Mouse (Mus musculus) natural killer cell, adult 2 months (primary cell): ENCODE data around the gene Drd1.
A peak's percentile ranks its signal among the peaks of the same experiment; 100 is the strongest.

Source experiments
- DNase-seq, 2 experiments: peaks; one replicate each; pipeline ENCODE4 v3.0.0; 2022; ENCODE audit warnings: low spot score in 2 of 2

Gene Drd1

DNA sequence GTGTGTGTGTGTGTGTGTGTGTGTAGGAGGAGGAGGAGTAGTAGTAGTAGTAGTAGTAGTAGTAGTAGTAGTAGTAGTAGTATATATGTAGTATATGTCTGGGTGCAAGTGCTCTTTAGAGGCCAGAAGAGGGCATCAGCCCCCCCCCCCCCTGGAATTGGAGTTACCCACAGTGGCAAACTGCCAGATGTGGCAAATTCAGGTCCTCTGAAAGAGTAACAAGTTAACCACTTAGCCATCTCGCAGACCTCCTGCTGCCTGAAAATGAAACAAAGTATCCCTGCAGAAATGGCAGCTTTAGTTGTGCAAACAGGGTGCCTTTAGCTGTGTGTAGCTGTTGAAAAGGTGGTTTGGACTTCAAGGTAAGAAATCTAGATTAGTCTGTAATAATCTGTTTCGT is 18.0 kb upstream of the Drd1 start:
- peak; percentile 37 to 63 for DNase-seq

DNA sequence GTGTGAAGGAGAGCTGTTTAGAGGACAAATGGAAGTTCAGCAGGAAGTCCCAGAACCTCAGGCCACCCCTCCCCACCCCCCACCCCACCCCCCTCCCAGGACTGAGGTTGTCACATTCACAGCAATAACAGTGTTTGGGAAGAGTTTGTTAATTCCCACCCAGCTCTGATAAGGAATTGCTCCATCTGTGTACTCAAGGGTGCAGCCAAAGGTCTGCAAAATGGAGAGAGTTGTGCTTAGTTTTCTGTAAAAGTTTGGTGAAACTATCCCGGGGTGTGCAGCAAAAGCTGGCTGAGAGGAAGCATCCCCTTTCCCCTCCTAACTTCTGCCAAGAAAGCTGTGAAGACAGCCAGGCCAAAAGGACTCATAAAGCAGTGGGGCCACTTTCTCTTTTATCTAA is 17.6 kb upstream of the Drd1 start:
- DNase-seq, result no peak

GRCm38 (mm10) chr13:54072526-54073057 is 17.1 kb upstream of the Drd1 start:
- no peak for DNase-seq

- DNase-seq, result peak; percentile 54 to 72
Observed at GRCm38 (mm10) chr13:54071606-54072331, 16.3 kb upstream of the Drd1 start, which contains the start of gene Sfxn1. TSS of gene Sfxn1 (plus strand) at chr13:54071869.

- DNase-seq, result no peak
Observed at GRCm38 (mm10) chr13:54071011-54071410, 15.5 kb upstream of the Drd1 start.

DNA sequence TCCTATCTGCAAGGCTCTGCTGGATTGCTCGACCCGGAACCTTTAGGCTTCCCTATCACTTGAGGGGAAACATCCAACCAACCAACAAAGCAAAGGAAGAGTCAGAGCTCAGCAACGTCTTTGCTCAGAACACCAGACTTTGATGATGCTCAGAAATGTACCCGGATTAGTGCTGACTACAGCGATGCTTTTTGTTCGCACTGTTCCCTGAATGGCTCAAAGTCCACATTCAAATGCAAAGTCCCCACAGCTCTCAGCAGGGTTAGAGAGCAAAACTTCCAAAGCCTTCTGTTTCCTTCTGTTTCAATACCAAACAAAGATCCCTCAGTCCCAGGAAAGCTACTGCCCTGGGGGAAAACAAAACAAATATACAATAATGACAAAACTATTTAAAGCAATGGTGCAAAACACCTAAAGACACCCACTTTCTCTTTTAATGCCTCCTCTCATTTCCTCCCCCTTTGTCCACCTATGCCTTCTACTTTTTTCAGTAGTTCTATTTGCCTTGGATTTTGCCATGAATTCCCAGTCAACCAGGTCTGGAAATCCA is 12.2 kb upstream of the Drd1 start:
- no peak for DNase-seq

GRCm38 (mm10) chr13:54066081-54066746 is 10.7 kb upstream of the Drd1 start:
- no peak for DNase-seq

GRCm38 (mm10) chr13:54063292-54063691 is 7.8 kb upstream of the Drd1 start:
- no peak for DNase-seq

DNA sequence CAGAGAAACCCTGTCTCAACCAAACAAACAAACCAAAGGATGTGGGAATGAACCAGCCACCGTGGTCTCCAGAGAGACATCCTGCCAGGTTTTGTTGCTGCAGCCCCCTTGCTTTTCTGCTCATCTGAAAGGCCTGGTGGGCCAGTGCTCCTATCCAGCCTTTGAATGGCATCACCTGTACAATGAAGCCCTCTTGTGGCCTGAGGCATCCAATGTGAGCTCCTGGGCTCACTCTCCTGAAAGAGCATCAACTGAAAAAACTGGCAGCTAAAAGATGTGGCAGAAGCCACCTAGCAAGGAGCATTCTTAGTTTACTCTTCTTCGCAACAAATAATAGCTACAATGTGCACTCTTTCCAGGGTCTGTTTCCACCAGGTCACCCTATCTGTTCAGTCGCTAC is 6.6 kb upstream of the Drd1 start:
- no peak for DNase-seq

DNA sequence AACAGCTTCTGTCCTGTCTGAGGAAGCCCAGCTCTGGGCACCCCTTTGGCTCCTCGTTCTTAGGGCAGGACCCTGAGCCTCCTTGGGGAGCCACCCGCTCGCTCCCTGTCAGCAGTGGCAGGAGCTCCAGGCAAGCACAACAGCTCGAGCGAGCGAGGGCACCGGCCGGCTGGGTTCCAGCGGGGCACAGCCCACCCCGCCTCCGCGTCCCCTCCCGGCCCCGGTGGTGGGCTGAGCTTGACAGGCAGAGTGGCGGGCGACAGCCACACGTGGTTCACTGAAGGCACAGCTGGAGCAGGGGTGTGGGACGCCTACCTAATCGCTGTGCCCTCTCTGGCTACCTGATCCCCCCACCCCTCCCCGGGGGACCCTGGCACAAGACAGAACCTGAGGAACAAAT is 543 bp downstream of the Drd1 start:
- peak in 1 of 2 experiments; percentile 16 for DNase-seq

- DNase-seq, result no peak
Observed at GRCm38 (mm10) chr13:54051641-54052040, 3.9 kb downstream of the Drd1 start.

DNA sequence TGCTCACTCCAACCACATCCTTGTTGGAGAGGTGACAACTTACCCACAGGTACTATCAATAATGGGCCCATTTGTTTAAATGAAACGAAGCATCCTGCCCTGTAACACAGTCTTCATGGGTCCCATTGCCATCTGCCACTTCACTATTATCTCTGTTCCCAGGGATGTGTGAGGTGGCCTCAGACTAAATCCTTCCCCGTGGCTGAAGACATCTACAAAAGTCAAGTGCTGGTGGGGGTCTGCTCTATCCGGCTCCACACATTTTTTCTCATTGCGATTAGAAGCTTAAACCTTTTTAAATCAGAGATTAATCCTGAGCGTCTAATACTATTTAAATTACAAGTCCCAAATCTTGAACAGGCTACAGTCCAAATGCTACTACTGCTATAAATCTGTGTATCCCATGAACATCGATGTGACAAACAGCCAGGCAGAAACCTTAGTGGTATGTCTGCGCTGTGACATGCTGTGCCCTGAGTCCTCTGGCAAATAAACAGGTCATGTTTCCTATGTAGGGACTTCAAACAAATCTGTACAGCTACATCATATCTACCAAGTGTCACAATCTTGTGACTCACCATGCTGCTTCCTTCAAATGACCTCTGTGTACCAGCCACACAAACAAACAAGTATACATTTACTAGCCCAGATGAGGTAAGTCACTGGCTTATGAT is 6.7 kb downstream of the Drd1 start:
- no peak for DNase-seq

GRCm38 (mm10) chr13:54040256-54040655 is 15.2 kb downstream of the Drd1 start:
- DNase-seq, result no peak

DNA sequence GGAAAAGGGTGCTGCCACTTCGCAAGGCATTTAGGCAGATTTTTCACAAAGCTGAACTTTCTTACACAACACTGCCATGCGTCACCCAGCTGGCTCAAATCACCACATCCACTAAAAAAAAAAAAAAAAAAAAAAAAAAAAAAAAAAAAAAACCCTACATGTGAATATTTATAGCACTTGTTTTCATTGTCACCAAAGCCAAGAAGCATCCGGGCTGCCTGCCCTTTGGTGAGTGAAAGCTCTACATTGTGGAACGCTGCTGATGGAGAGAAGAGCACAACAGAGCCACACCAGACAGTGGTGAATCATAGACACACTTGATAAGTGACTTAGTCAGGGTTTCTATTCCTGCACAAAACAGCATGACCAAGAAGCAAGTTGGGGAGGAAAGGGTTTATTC is 17.6 kb downstream of the Drd1 start:
- no peak for DNase-seq

DNA sequence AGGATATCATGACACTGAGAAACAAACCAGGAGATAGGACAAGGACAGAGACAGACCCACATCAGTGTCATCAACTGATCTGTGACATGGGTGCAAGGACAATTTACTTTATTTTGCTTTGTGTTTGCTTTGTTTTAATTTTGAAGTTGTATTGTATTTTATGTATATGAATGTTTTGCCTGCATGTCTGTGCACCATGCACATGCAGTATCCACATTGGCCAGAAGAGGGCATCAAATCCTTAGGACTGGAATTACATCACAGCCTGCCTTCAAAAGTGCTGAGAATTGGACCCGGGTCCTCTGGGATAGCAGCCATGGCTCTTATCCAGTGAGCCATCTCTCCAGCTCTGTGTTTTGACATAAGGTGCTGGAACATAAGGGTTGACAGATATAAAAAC is 20.0 kb downstream of the Drd1 start:
- no peak for DNase-seq

DNA sequence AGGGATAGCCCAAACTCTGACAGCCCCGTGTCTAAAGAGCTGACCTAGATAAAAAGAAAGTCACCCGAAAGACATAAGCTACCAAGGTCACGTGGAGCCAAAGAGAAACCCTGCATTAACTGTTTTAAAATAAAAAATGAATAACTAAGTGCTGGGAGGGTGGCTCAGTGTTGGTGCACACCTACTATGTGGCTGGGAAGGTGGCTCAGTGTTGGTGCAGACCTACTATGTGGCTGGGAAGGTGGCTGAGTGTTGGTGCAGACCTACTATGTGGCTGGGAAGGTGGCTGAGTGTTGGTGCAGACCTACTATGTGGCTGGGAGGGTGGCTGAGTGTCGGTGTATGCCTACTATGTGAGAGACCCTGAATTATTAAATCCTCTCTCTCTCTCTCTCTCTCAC is 21.9 kb downstream of the Drd1 start:
- DNase-seq, result no peak

- no peak for DNase-seq
Observed at GRCm38 (mm10) chr13:54027079-54027478, 28.4 kb downstream of the Drd1 start.

- no peak for DNase-seq
Observed at GRCm38 (mm10) chr13:54023311-54023710, 32.2 kb downstream of the Drd1 start.

- no peak for DNase-seq
Observed at GRCm38 (mm10) chr13:54008716-54009115, 46.8 kb downstream of the Drd1 start.
